Mouse (Mus musculus) granulocyte monocyte progenitor cell, adult 5-6 weeks (primary cell): ENCODE data around the gene Dio1. TPM values are rescaled to one million over a fixed set of nuclear protein-coding genes. Genes with fewer than 3 reads are reported as not detected.
A peak's percentile ranks its signal among the peaks of the same experiment; 100 is the strongest.

ENCODE experiments used
- ATAC-seq: replicated peaks from 2 replicates; pipeline ENCODE4 v1.8.0; 2016; ENCODE audit warnings: mild to moderate bottlenecking, moderate TSS enrichment, inconsistent platforms; ENCODE audit not compliant: poor library complexity, severe bottlenecking
- total RNA-seq, 2 experiments: library from RNA; stranded (forward) in 1 of 2; stranded (reverse) in 1 of 2; fragments of 200-712, 200-1000 nt in 1 of 2; fragments of >200 nt in 1 of 2; fragmentation: Nextera tagmentation in 1 of 2; gene quantifications; 2 replicates each; pipeline ENCODE4 v1.2.3; 2014 to 2017

Dio1 gene
- total RNA-seq, 2 experiments from 2014 or later: not detected

DNA sequence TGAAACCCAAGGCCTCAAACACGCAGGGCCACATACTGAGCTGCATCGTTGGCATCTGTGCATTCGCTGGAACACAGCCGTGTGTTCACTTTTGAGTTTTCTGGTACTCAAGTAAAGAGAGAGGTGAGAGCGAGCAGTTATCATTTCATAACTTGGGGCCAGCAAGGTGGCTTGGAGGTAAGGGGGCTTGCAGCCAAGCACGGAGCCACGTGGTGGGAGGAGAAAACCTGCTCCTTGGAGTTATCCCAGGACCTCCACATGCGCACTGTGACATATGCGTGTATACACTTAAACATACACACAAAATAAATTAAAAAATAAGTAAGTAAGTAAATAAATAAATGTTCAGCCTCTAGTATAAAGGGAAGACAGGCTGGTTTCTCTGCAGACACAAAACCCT is 4.7 kb downstream of the Dio1 start:
- ATAC-seq: no peak

DNA sequence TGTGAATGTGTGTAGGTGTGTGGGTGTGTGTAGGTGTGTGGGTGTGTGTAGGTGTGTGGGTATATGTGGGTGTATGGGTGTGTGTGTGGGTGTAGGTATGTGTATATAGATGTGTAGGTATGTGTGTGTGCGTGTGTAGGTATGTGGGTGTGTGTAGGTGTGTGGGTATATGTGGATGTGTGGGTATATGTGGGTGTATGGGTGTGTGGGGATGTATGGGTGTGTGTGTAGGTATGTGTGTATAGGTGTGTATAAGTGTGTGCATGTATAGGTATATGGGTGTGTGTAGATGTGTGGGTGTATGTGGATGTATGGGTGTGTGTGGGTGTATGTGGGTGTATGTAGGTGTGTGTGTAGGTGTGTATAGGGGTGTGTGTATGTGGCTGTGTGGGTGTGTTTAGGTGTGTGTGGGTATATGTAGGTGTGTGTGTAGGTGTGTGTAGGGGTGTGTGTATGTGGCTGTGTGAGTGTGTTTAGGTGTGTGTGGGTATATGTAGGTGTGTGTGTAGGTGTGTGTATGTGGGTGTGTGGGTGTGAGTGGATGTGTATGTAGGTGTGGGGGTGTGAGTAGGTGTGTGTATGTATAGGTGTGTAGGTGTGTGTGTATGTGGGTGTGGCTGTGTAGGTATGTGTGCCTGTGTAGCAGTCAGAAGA is 5.9 kb downstream of the Dio1 start:
- ATAC-seq: no peak

DNA sequence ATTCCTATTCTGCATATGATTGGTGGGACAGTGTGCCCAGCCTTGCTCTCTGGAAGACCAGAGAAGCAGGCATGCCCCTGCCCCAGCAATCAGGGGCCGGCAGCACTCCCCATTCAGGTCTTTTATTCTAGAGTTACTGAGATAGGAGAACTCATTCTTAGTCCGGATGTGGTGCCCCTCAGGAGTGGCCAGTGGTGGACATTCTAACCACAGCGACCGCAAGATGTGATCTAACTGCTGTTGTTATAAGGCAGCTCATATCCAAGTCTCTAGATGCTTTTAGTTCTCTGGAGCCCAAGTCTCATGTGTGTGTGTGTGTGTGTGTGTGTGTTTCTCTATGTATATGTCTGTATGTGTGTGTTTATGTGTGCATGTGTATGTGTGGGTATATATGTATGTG is 6.6 kb downstream of the Dio1 start:
- peak; percentile 54 for ATAC-seq

DNA sequence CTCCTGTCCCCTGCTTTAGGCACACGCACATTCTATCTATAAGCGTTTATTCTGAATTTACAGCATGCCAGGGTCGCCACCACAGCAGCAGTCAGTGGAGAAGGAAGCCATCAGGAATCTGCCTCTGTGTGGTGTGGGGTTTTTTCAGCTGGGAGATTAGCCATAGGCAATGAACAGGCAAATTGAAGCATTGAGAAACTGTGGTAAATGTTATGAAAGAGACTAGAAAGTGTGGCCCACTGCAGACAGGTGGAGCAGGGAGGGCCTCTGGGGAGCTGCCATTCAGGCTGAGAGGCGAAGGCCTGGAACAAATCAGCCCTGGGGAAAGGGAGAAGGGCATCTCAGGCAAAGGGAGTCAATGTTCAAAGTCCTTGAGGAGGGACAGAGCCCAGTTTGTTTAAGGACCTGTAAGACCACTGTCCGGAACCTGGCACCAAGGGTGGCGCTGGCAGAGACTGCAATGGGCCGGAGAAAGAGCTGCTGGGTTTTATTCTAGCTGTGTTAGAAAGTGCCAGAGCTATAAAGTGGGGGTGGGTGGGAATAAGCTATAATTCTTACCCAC is 7.1 kb downstream of the Dio1 start:
- peak; percentile 63 for ATAC-seq

DNA sequence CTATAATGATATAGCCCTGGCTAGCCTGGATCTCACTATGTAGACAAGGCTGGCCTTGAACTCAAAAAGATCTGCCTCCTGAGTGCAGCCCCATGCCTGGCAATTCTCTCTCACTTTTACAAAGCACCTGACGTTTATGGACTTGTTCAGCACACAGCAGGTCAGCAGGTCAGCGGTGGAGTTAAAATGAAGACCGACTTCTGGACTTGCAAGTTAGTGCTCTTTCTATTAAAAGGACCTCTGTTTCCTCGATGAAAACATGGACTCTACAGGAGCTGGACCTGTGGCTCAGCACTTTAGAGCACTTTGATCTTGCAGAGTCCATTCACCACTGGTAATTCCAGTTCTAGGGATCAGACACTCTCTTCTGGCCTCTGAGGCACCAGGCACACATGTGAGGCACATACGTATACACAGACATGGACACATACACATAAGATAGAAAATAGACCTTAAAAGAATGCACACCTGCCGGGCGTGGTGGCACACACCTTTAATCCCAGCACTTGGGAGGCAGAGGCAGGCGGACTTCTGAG is 8.8 kb downstream of the Dio1 start:
- no peak for ATAC-seq

DNA sequence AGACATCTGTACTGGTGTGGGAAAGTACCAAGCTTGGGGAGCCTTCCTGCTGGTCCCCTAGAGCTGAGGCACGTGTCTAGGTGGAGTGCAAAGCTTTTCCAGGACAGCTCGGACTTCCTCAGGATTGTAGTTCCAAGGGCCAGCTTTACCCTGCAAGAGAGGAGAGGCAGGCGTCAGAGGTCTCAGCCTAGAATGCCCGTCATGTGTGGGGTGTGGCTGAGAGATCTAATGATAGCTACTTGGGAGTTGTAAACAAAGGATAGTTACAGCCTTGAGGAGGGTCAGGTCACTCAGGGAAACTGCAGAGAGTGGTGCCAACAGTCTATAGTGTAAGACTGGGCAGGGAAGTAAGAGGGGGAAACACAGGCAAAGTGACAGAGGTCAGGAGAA is 14.7 kb downstream of the Dio1 start:
- no peak for ATAC-seq

DNA sequence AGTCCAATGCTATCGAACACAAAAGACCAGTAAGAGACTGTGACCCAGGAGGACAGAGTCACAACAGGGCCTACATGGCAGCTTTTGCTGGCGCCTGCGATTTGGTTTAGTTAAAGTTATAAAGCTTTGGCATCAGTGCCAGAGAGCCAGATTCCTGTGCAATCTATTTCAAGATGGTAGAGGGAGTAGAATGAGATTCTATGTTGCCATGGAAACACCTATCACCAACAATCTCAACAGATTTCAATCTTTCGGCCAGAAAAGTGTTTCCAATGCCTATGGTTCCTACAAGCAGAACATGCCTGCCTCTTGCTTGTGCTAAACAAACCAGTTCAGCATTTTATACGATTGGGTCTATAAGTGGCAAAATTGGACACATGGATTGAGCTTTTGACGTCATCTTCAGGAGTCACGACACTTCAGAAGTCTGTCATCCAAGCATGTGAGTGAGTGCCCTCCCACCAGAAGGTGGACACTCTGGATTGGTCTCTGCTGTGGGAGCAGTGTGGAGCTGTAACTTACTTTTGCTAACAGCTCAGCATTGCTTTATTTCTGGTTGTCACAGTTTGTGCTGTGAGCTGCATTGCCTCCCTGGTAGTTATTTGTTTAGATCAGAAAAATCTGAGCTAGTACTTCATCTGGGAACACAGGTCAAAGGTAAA is 15.2 kb downstream of the Dio1 start:
- ATAC-seq: no peak

DNA sequence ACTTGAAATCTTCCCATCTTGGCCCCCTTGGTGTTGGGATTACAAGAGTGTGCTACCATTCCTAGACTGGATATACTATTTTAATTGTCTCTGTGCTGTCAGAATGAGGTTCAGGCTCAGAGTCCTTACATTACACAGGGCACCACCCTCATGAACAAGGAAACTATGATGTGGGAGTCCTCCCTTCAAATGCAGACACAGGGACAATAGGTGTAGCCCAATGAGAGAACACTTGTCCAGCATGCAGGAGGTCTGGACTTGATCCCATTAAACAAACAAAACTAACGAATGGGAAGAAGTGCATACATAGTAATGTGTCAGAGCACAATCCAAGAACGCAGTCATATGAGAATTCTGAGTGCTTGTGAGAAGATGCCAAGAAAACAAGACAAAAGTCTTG is 19.5 kb downstream of the Dio1 start:
- no peak for ATAC-seq

DNA sequence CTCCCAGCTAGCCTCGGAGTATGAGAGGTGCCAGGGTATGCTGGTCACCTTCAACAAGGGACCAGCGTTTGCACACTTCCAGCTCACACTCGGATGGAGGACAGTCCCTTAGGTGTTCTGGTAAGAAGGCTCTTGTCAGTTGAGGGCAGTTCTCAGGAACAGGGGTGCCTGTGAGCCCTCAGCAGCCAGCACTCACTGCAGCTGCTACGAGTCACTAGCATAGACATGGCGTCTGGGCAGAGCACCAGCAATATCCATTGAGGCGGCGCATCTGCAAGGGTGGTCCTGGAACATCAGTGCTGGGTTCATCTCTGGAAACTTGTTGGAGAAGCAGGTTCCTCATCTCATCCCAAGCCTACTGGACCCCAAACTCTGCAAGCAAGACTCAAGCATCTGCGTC is 20.6 kb downstream of the Dio1 start:
- no peak for ATAC-seq

DNA sequence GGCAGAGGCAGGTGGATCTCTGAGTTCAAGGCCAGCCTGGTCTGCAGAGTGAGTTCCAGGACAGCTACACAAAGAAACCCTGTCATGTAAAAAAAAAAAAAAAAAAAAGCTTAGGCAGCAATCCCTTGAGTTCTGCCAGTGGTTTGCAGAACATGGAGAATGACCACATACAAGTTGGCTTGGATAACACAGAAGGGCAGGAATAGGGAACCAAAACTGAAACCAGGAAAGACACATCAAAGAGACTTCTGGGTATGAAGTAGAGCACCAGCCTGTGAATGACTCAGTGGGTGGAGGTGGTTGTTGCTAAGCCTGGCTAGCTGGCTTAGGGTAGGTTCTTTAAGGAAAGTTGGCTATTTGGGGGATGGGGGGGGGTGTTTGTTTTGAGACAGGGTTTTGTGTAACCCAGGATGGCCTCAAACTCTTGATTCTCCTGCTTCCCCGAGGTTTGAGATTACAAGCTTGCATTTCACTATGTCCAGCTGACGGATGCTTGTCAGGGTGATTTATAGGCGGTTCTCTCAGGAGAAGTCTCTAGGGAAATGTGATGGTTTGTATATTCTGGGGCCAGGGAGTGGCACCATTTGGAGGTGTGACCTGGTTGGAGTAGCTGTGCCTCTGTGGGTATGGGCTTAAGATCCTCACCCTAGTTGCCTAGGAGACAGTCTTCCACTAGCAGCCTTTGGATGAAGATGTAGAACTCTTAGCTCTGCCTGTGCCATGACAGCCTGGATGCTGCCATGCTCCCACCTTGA is 21.3 kb downstream of the Dio1 start:
- peak; percentile 100 for ATAC-seq

DNA sequence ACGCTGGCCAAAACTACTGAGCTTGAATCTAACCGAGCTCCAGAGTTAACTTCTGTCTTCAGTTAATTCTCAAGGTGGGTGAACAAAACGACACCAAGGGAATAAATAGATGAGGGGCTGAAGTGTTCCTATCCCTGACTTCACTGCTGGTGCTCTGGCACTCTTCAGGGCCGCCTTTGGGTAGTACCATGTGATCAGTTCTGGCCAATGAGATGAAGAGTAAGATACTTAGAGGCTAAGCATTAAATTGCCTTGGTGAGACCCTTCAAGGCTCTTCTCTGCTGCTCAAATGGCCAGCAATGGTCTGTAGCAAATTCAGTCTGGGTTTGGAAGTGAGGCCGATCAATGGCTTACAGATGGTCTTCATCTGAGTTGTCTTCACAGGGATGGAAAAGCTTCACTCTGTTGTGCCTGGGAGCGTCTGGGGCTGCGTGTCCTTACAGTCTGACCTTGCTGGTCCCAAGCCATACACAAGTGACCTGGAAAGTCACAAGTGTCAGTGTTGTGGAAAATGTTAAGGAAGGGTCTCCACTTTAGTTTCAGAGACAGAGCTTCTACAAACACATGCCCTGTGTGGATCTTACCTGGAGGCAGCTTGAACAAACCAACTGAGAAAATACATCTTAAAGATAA is 26.0 kb downstream of the Dio1 start:
- no peak for ATAC-seq

DNA sequence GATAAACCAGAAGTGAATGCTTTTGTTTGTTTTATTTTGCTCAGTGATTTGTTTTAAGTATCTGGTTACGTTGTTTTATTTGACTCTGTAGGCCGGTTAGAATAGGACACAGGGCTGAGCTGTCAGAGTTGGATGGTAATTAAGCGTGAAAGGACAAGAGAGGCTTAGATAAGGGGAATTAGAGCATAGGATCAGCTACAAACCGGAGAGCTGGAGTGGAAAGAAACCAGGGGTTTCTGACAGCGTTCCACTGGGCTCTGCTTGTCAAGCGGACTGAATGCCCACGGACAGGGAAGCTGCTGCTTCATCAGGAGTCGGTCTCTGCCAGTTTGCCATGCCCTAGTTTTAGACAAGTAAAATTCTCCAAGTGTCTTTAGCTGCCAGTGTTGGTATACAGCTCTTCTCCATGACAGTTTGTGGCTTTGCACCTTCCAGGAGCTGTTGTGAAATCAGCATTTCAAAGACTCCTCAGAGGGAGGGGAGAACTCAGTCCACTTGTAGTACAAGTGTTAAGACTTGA is 28.7 kb downstream of the Dio1 start:
- peak; percentile 82 for ATAC-seq

DNA sequence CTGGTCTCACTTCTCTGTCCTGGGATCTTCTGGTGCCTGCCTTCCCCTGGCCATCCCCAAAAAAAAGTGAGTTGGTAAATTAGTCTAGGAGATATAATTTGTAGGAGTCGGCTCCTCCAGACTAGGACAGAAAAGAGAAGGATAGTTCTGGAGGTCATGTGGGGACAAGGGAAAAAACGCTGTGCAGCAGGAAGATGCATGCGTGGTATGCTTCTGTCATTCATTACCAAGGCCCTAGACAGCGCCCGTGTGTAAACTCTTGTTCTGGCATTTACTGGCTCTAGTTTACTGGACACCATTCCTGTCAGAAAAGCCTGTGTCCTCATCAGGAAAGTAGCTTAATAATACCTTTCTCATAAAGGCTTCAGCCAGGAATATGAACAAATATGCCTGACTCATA is 32.5 kb downstream of the Dio1 start:
- ATAC-seq: no peak

DNA sequence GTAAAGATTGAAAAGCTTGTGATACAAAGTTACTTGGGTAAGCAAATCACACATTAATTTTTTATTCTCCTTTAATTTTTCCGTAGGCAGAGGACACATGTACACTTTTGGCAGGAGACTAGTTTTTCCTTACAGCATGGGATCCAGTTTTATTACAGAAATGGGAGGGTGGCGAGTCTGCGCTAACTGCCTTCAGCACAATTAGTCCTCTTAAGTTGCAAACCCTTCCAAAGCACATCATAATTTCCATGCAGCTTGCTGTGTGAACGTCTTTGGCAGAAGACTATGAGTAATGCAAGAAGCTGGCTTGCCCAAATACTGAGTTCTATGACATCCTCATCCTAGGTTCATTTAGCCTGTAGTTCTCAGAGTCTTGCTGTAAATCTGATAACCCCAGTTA is 33.3 kb downstream of the Dio1 start:
- no peak for ATAC-seq

DNA sequence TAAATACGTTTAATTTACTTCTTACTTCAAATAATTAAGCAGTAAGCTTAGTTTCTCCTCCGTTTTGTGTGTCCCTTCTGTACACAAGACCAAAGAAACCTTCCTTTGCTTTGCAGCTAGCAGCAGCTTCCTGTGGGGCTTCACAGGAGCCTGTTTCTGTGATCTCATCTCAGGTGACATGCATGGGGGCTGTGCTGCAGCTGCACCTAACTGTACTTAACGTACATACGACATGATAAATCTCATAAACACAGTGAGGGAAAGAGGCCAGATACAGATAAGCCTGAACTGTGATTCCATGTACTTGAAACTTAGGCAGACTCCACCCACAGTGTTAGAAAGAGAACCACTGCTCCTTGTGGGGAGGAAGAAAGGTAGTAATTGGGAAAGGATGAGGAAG is 47.0 kb downstream of the Dio1 start:
- no peak for ATAC-seq

DNA sequence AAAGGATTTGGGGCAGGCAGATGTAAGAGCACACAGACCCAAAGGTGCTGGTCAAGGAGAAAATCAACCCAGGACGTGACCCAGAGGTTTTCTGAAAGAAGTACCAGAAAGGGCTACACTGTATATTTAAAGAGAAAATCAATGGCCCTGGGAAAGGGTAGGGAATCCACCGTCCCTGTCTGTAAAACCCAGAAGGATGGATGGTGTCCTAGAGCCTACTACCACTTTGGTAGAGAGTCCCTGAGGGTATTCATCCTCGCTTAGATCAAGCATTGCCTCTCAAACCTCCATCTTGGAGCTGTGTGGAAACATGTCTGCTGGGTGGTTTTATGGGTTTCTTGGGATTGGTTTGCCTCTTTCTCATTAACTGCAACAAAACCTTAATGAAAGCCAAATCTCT is 52.6 kb downstream of the Dio1 start:
- no peak for ATAC-seq

DNA sequence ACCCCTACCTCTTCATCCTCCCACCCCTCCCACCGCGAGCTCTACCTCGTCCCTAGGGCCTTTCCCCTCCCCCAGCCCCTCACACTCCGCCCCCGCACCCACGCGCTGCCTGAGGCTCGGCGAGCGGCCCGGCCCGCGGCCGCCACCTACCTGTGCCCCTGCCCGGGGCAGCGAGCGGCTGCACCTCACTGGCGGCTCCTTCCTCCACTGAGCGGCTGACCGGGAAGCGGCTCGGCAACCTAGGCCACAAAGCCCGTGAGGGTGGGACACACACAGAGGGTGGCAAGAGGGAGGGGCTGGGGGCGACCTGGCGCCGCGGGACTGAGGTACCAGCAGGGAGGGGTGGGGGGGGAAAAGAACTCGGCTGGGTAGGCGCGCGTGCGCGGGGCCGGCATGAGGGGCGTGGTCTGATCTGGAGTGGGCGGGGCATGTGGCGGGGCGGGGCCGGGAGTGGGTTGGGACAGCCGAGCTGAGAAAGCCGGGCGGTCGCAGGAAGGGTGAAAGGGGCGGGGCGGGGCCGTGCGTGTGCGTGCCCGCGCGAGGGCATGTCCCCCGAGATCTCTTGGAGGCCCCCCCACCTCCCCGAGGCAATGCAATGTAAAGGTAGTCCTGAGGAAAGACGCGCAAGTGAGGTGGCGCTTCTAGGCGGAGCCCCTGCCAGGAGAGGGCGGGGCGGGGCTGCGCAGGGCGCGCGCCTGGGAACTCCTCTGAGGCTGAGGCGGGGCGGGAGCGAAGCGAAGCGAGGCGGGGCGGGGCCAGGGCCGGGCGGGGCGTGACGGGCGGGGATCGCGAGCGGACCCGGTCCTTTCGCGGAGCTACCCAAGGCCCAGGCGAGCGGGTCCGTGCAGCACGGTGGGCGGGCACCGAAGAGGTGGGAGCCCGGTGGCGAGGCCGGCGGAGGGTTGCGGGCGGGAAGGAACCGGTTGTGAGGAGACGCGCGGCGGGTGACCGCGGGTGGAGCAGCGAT is 53.6 kb downstream of the Dio1 start, which contains the start of the genes Lrrc42 and Hspb11:
Lrrc42 (minus strand) TSS at position 408 of the 967 bp plus-strand sequence.
Hspb11 (plus strand) TSS at position 469 of the 967 bp plus-strand sequence.
- ATAC-seq: peak; percentile 91

DNA sequence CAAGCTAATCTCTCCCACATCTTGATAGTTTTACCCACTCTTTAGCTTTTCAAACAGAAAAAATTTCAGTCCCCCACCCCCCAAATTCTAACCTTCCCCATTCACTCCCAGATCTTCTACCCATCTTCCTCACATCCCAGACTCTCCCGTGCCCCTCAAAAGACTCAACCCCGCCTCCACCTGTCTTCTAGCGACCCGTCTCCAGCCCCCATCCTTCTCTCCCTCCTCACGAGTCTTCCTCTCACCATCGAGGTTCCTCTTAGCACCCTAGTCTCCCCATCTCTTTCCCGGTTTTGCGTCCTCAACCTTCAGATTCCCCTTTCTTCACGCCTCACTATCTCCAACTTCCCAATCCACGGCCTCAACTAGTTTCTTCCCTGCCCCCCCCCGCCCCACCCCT is 54.4 kb downstream of the Dio1 start:
- no peak for ATAC-seq

DNA sequence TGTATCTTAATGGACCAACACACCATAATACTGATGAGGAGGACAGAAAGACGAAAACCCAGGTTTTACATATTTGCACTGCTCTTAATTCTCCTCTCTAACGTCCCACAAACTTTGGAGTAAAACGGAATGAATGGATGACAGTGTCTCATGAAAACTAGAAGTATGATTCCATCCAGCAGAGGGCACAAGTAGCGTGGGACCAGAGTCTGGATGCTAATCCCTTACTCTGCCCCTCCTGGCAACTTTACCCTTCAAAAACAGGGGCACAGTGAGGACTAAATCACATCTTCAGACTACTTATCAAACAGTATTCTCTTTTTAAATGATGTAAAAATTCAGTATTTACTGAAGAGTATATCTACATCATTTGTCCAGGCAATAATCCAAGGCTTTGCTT is 56.5 kb downstream of the Dio1 start:
- no peak for ATAC-seq
